In the genomic region with DNA sequence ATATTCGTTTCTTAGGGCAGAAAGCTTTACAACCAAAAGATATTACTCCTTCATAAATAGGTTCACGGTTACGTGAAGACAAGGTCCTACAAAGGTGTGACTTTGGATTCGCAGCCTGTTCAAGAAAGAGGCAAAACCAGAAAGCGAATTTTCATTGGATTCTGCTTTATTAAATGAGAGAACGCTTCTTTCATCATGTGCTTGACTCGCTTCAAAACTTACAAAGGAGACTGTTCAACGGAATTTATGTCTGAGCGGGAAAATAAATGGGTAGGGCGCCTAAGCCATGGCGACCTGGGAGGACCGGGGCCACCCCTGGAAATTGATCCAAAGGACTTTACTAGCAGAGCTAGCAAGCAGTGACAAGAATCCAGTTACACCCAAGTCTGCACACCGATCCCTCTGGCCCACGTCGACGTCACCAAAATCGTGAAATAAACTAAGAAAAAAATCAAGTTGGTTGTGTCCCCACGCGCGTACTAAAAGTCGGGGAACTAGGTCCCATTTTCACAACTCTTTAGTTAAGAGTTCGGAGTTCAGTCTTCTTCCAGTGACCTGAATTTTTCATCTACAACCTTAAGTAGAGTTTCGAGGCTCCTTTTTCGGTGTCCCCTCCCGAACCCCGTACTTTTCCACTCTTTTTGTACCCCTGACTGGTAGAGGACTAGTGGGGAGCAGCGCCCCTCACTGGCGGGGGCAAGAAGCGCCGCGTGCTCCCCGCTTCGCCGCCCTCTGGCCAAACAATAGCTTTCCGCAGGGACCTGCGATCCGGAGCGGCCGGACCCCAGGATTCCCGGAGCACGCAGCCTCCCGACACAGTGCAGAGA, we compare ENCODE assay signal across 8 mouse cellular contexts. TPM values are rescaled to one million over a fixed set of nuclear protein-coding genes. Genes with fewer than 3 reads are reported as not detected.
DNase-seq lines count a peak whose midpoint lies in the region; ATAC-seq and TF ChIP-seq lines count a peak whose summit lies in the region.

No protein-coding gene starts in this region.

- peak; percentile 36; the same call in 1 of the 2 replicates for TF ChIP-seq CTCF in cerebellum, adult 2 months (IDR thresholded peaks at IDR 0.05; ENCODE audit: borderline replicate concordance, insufficient read depth, low read depth, low read length)
- TF ChIP-seq CTCF in thymus, adult 2 months (IDR thresholded peaks at IDR 0.05; ENCODE audit: borderline replicate concordance, control insufficient read depth, extremely low read depth, insufficient read depth, low read length, poor library complexity): peak; percentile 93

- H3K4me2 ChIP-seq in liver, embryonic 11.5 days: peak overlapping the region; percentile 85

- no peaks in the 10 kb centered on the region for H3K9me3 ChIP-seq in liver, embryonic 11.5 days (ENCODE audit: control insufficient read depth, low read length)

- H3K4me3 ChIP-seq in cerebellum, adult 2 months (replicated peaks; ENCODE audit: insufficient read depth, low read depth, low read length): peak overlapping the region; percentile 51
- H3K4me3 ChIP-seq in thymus, adult 2 months (ENCODE audit: control insufficient read depth, insufficient read depth, low read length): peak overlapping the region; percentile 95
- H3K4me3 ChIP-seq in liver, embryonic 11.5 days (ENCODE audit: low read depth, low read length): peak overlapping the region; percentile 82

- TF ChIP-seq POLR2A in cerebellum, adult 2 months (IDR thresholded peaks at IDR 0.05; ENCODE audit: borderline replicate concordance, insufficient read depth, low read length): no peak
- TF ChIP-seq POLR2A in thymus, adult 2 months (IDR thresholded peaks at IDR 0.05; ENCODE audit: control insufficient read depth, extremely low read depth, insufficient read depth, low read length, poor library complexity): no peak

- H3K27ac ChIP-seq in cerebellum, adult 2 months (ENCODE audit: insufficient read depth, low read length): no peak overlapping the region
- no peak overlapping the region for H3K27ac ChIP-seq in thymus, adult 2 months (ENCODE audit: control insufficient read depth, insufficient read depth, low read length)
- peak overlapping the region; percentile 11; the same call in 1 of the 2 replicates for H3K27ac ChIP-seq in liver, embryonic 11.5 days (ENCODE audit: low read depth, low read length)

- 9% methylated on average over 42 of the region's 42 CpGs for WGBS in cerebellum, adult 2 months
- 10% methylated on average over 42 of the region's 42 CpGs for WGBS in thymus, adult 2 months
- 8% methylated on average over 42 of the region's 42 CpGs for WGBS in liver, embryonic 11.5 days

- peak overlapping the region; percentile 81 for H3K9ac ChIP-seq in liver, embryonic 11.5 days (ENCODE audit: low read depth, low read length)

- no peak; the same call in 1 of the 2 replicates for ATAC-seq in cerebellum, adult (ENCODE audit: insufficient number of reproducible peaks, low FRiP score, low TSS enrichment)
- ATAC-seq in liver, embryonic 11.5 days (replicated peaks; ENCODE audit: low FRiP score): no peak

- H3K36me3 ChIP-seq in thymus, adult 2 months (ENCODE audit: control insufficient read depth, insufficient read depth, low read length): no peaks in the 10 kb centered on the region; the same call in 1 of the 2 replicates
- H3K36me3 ChIP-seq in liver, embryonic 11.5 days (ENCODE audit: control insufficient read depth, insufficient read depth, low read length): peaks cover 3% of the 10 kb centered on the region; the same call in 1 of the 2 replicates

- H3K27me3 ChIP-seq in cerebellum, adult 2 months (ENCODE audit: control insufficient read depth, insufficient read depth, low read length): no peaks in the 10 kb centered on the region
- H3K27me3 ChIP-seq in thymus, adult 2 months (ENCODE audit: control insufficient read depth, insufficient read depth, low read length): no peaks in the 10 kb centered on the region; the same call in 1 of the 2 replicates
- peaks cover 41% of the 10 kb centered on the region for H3K27me3 ChIP-seq in liver, embryonic 11.5 days (replicated peaks; ENCODE audit: control insufficient read depth, insufficient read depth, low read length)

- peaks cover 9% of the 10 kb centered on the region; the same call in 1 of the 2 replicates for H3K4me1 ChIP-seq in cerebellum, adult 2 months (ENCODE audit: control insufficient read depth, insufficient read depth, low read length)
- H3K4me1 ChIP-seq in thymus, adult 2 months (replicated peaks; ENCODE audit: control insufficient read depth, insufficient read depth, low read length): peaks cover 19% of the 10 kb centered on the region
- H3K4me1 ChIP-seq in liver, embryonic 11.5 days (replicated peaks; ENCODE audit: control insufficient read depth, insufficient read depth, low read length): peaks cover 11% of the 10 kb centered on the region

- no peak for DNase-seq in cerebellum, adult 2 months
- DNase-seq in thymus, adult 2 months: no peak
- DNase-seq in thymus, postnatal 36 days: no peak
- DNase-seq in liver, embryonic 11.5 days (ENCODE audit: low spot score): no peak
- no peak for DNase-seq in adrenal gland, adult 2 months
- no peak for DNase-seq in urinary bladder, adult 2 months (ENCODE audit: low spot score)
- no peak for DNase-seq in adrenal gland, postnatal 36 days

RNA-seq across cellular contexts. Expression of gene Cbx2, which starts 0.5 kb away (rescaled TPM):
- 4.1 and 4.6 TPM in 2 replicates for polyA plus RNA-seq in cerebellum, adult 2 months (2012; rRNA removed)
- 20.6 and 22.5 TPM in 2 replicates for polyA plus RNA-seq in thymus, adult 2 months (2012; rRNA removed)
- polyA plus RNA-seq in liver, embryonic 11.5 days (2014; fragmentation: Nextera tagmentation; extraction: Ambion mirVana): 22.1 and 22.2 TPM in 2 replicates
- total RNA-seq in adrenal gland, adult 2 months (2021): 1 to 10 TPM; 5.1 to 5.3 TPM
- 2.7 and 2.9 TPM in 2 replicates for polyA plus RNA-seq in adrenal gland, adult 2 months (2012; rRNA removed)
- polyA plus RNA-seq in urinary bladder, adult 2 months (2012; rRNA removed): 3.0 TPM in 2 replicates
- total RNA-seq in adrenal gland, postnatal 36 days (2021): 1 to 10 TPM; 7.6 to 7.7 TPM

RNA-seq across cellular contexts. Expression of gene Cbx8, which starts 18.5 kb away (rescaled TPM):
- 8.7 and 10.5 TPM in 2 replicates for polyA plus RNA-seq in cerebellum, adult 2 months (2012; rRNA removed)
- polyA plus RNA-seq in thymus, adult 2 months (2012; rRNA removed): 8.1 and 8.2 TPM in 2 replicates
- polyA plus RNA-seq in liver, embryonic 11.5 days (2014; fragmentation: Nextera tagmentation; extraction: Ambion mirVana): 6.5 and 7.1 TPM in 2 replicates
- total RNA-seq in adrenal gland, adult 2 months (2021): 10 to 100 TPM; 16.3 to 22.9 TPM
- 11.3 and 12.2 TPM in 2 replicates for polyA plus RNA-seq in adrenal gland, adult 2 months (2012; rRNA removed)
- polyA plus RNA-seq in urinary bladder, adult 2 months (2012; rRNA removed): 5.4 and 6.8 TPM in 2 replicates
- 10 to 100 TPM; 21.4 to 21.5 TPM for total RNA-seq in adrenal gland, postnatal 36 days (2021)

RNA-seq across cellular contexts. Expression of gene Enpp7, which starts 34.3 kb away (rescaled TPM):
- not detected in 2 replicates for polyA plus RNA-seq in cerebellum, adult 2 months (2012; rRNA removed)
- 0.11 and 0.17 TPM in 2 replicates for polyA plus RNA-seq in thymus, adult 2 months (2012; rRNA removed)
- polyA plus RNA-seq in liver, embryonic 11.5 days (2014; fragmentation: Nextera tagmentation; extraction: Ambion mirVana): not detected in 2 replicates
- total RNA-seq in adrenal gland, adult 2 months (2021): not detected
- polyA plus RNA-seq in adrenal gland, adult 2 months (2012; rRNA removed): not detected in 2 replicates
- 0.08 TPM in 1 of 2 replicates, not detected in the other for polyA plus RNA-seq in urinary bladder, adult 2 months (2012; rRNA removed)
- total RNA-seq in adrenal gland, postnatal 36 days (2021): not detected
